Mouse (Mus musculus): Measurements from ENCODE around the gene Sipa1l3. TPM values are rescaled to one million over a fixed set of nuclear protein-coding genes. Genes with fewer than 3 reads are reported as not detected.

Gene Sipa1l3
- polyA plus RNA-seq, 1 experiment from 2014 or later, result 21.6 TPM

GRCm38 (mm10) chr7:29338351-29338919 is 180.0 kb downstream of the Sipa1l3 start:
- ATAC-seq (ENCODE audit: low read depth), result no peak

DNA sequence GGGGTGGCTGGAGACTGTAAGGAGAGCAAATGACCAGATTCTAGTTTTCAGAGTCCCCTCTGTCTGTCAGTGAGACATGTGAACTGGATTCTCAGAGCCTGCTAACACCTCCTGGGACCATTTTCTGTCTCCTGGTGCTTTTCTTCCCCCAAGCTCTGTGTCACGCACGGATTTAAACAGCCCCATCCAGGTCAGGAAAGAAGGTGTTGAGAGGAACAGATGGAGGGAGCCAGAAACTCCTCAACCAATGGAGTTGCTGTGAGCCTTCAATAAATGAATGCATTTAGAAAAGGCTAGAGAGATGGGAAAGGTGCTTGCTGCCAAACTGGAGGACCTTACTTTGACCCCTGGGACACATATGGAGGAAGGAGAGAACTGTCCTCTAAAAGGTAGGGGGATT is 180.7 kb downstream of the Sipa1l3 start:
- H3K4me2 ChIP-seq (ENCODE audit: low read depth, low read length), result no peak overlapping the region
- no peak overlapping the region for H3K9ac ChIP-seq (ENCODE audit: low read length)
- peaks cover 2% of the 10 kb centered on the region; the same call in 1 of the 2 replicates for H3K4me1 ChIP-seq (replicated peaks; ENCODE audit: control insufficient read depth, insufficient read depth, low read length)
- H3K4me3 ChIP-seq (ENCODE audit: low read length), result no peak overlapping the region
- no peak for ATAC-seq (ENCODE audit: low read depth)
- no peaks in the 10 kb centered on the region for H3K27me3 ChIP-seq (ENCODE audit: control insufficient read depth, insufficient read depth, low read depth, low read length)
- H3K27ac ChIP-seq (ENCODE audit: low read length), result no peak overlapping the region
- 89% methylated on average over 2 of the region's 2 CpGs for WGBS
- peaks cover 9% of the 10 kb centered on the region for H3K36me3 ChIP-seq (ENCODE audit: control insufficient read depth, insufficient read depth, low read length)
- H3K9me3 ChIP-seq (ENCODE audit: control insufficient read depth, low read length), result no peaks in the 10 kb centered on the region

More at GRCm38 (mm10) chr7:29338351-29338919, 180.0 kb downstream of the Sipa1l3 start:
- H3K4me1 ChIP-seq (replicated peaks; ENCODE audit: control insufficient read depth, insufficient read depth, low read length), result peaks cover 2% of the 10 kb centered on the region; the same call in 1 of the 2 replicates
- WGBS, result 76% methylated on average over 9 of the region's 9 CpGs
- no peak overlapping the region for H3K27ac ChIP-seq (ENCODE audit: low read length)
- no peak overlapping the region for H3K9ac ChIP-seq (ENCODE audit: low read length)
- no peak overlapping the region for H3K4me3 ChIP-seq (ENCODE audit: low read length)
- H3K36me3 ChIP-seq (ENCODE audit: control insufficient read depth, insufficient read depth, low read length), result peaks cover 9% of the 10 kb centered on the region
- no peaks in the 10 kb centered on the region for H3K9me3 ChIP-seq (ENCODE audit: control insufficient read depth, low read length)
- no peaks in the 10 kb centered on the region for H3K27me3 ChIP-seq (ENCODE audit: control insufficient read depth, insufficient read depth, low read depth, low read length)
- no peak overlapping the region for H3K4me2 ChIP-seq (ENCODE audit: low read depth, low read length)

DNA sequence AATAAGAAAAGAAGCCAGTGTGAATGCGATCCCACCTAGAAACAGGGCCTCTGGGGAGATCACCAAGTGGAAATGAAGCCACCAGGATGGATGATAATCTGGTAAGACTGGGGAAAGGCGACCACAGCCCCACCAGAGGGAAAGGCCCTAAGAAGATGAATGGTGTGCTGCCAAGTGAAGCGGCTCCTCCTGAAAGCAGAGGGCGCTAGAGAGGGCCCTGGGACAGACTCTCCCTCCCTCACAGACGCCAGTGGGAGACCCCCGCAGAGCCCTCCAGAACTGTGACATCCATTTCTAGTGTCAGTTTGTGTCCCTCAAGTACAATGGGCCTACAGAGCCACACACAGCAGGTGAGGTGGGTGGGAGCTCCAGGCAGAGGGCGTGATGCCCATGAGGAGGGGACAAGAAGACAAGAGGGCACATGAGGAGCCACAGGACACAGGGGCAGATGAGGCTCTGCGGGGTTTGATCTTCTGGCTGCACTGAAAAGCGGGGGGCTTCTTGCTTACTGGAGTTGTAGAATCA is 181.6 kb downstream of the Sipa1l3 start:
- Histone ChIP-seq H3K36me3 (ENCODE audit: control insufficient read depth, insufficient read depth, low read length) (peaks cover 16% of the 10 kb centered on the region), H3K27me3 (ENCODE audit: control insufficient read depth, insufficient read depth, low read depth, low read length) (no peaks in the 10 kb centered on the region), H3K27ac (ENCODE audit: low read length) (no peak overlapping the region), H3K4me3 (ENCODE audit: low read length) (no peak overlapping the region), H3K4me2 (ENCODE audit: low read depth, low read length) (no peak overlapping the region), H3K9ac (ENCODE audit: low read length) (no peak overlapping the region), H3K9me3 (ENCODE audit: control insufficient read depth, low read length) (no peaks in the 10 kb centered on the region), H3K4me1 (replicated peaks; ENCODE audit: control insufficient read depth, insufficient read depth, low read length) (peaks cover 2% of the 10 kb centered on the region; the same call in 1 of the 2 replicates)
- ATAC-seq (ENCODE audit: low read depth), result no peak
- 73% methylated on average over 9 of the region's 9 CpGs for WGBS

- no peak overlapping the region for H3K4me3 ChIP-seq (ENCODE audit: low read length)
- H3K36me3 ChIP-seq (ENCODE audit: control insufficient read depth, insufficient read depth, low read length), result peaks cover 22% of the 10 kb centered on the region
- no peaks in the 10 kb centered on the region for H3K9me3 ChIP-seq (ENCODE audit: control insufficient read depth, low read length)
- 69% methylated on average over 6 of the region's 6 CpGs for WGBS
- H3K4me1 ChIP-seq (replicated peaks; ENCODE audit: control insufficient read depth, insufficient read depth, low read length), result peaks cover 2% of the 10 kb centered on the region; the same call in 1 of the 2 replicates
- no peak for ATAC-seq (ENCODE audit: low read depth)
- no peaks in the 10 kb centered on the region for H3K27me3 ChIP-seq (ENCODE audit: control insufficient read depth, insufficient read depth, low read depth, low read length)
- H3K27ac ChIP-seq (ENCODE audit: low read length), result no peak overlapping the region
- no peak overlapping the region for H3K9ac ChIP-seq (ENCODE audit: low read length)
- no peak overlapping the region for H3K4me2 ChIP-seq (ENCODE audit: low read depth, low read length)
Measured at GRCm38 (mm10) chr7:29335841-29336671, 182.4 kb downstream of the Sipa1l3 start.

DNA sequence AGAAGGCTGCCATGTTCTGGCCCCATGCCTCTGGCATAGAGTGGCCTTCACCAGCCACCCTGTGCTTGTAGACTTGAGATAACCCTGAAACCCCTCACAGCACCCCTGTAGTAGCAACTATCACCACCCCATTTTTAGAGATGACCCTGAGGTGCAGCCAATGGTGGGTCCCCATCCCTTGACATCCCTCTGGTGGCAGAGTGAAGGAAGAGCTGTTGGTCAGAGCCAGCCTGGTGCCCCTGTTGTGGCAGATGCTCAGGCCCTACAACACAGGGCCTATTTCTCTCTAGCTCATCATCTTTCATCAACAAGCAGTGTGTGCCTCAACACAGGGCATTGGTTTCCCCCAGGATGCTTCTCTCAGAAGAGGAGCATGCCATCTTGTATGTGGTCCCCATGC is 183.2 kb downstream of the Sipa1l3 start:
- Histone ChIP-seq H3K9me3 (ENCODE audit: control insufficient read depth, low read length) (no peaks in the 10 kb centered on the region), H3K4me2 (ENCODE audit: low read depth, low read length) (no peak overlapping the region), H3K4me1 (replicated peaks; ENCODE audit: control insufficient read depth, insufficient read depth, low read length) (peaks cover 2% of the 10 kb centered on the region; the same call in 1 of the 2 replicates), H3K4me3 (ENCODE audit: low read length) (no peak overlapping the region), H3K36me3 (ENCODE audit: control insufficient read depth, insufficient read depth, low read length) (peaks cover 26% of the 10 kb centered on the region), H3K27ac (ENCODE audit: low read length) (no peak overlapping the region), H3K9ac (ENCODE audit: low read length) (no peak overlapping the region), H3K27me3 (ENCODE audit: control insufficient read depth, insufficient read depth, low read depth, low read length) (no peaks in the 10 kb centered on the region)
- no peak for ATAC-seq (ENCODE audit: low read depth)

DNA sequence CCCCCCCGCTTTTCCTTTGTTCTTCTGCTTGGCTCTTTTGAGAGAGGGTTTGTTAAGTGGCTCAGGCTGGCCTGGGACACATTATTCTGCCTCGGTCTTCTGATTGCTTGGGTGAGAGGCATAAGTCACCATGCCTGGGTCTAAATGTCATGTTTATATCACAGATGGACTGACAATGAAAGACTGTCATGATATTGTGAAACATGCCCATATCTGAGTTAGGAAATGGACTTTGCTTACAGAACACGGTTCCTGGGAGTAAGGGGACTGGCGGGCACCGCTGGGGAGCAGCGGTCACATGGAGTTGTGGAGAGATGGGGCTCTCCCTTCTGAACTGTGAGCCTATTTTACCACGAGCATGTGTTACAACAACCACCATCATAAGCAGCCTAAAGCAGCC is 184.3 kb downstream of the Sipa1l3 start:
- Histone ChIP-seq H3K4me3 (ENCODE audit: low read length) (no peak overlapping the region), H3K36me3 (ENCODE audit: control insufficient read depth, insufficient read depth, low read length) (peaks cover 30% of the 10 kb centered on the region), H3K9me3 (ENCODE audit: control insufficient read depth, low read length) (no peaks in the 10 kb centered on the region), H3K27ac (ENCODE audit: low read length) (peak overlapping the region; percentile 33; the same call in 1 of the 2 replicates), H3K9ac (ENCODE audit: low read length) (no peak overlapping the region), H3K27me3 (ENCODE audit: control insufficient read depth, insufficient read depth, low read depth, low read length) (no peaks in the 10 kb centered on the region), H3K4me1 (replicated peaks; ENCODE audit: control insufficient read depth, insufficient read depth, low read length) (peaks cover 2% of the 10 kb centered on the region; the same call in 1 of the 2 replicates), H3K4me2 (ENCODE audit: low read depth, low read length) (no peak overlapping the region)
- ATAC-seq (ENCODE audit: low read depth), result peak; percentile 62
- WGBS, result 31% methylated on average over 6 of the region's 7 CpGs

- H3K27ac ChIP-seq (ENCODE audit: low read length), result no peak overlapping the region
- ATAC-seq (ENCODE audit: low read depth), result no peak
- no peaks in the 10 kb centered on the region for H3K9me3 ChIP-seq (ENCODE audit: control insufficient read depth, low read length)
- H3K4me3 ChIP-seq (ENCODE audit: low read length), result no peak overlapping the region
- H3K36me3 ChIP-seq (ENCODE audit: control insufficient read depth, insufficient read depth, low read length), result peaks cover 44% of the 10 kb centered on the region
- 92% methylated on average over 16 of the region's 16 CpGs for WGBS
- no peaks in the 10 kb centered on the region for H3K27me3 ChIP-seq (ENCODE audit: control insufficient read depth, insufficient read depth, low read depth, low read length)
- no peak overlapping the region for H3K4me2 ChIP-seq (ENCODE audit: low read depth, low read length)
- H3K9ac ChIP-seq (ENCODE audit: low read length), result no peak overlapping the region
- no peaks in the 10 kb centered on the region; the same call in 1 of the 2 replicates for H3K4me1 ChIP-seq (replicated peaks; ENCODE audit: control insufficient read depth, insufficient read depth, low read length)
Measured at GRCm38 (mm10) chr7:29328984-29329383, 189.5 kb downstream of the Sipa1l3 start.

- Histone ChIP-seq H3K4me3 (ENCODE audit: low read length) (no peak overlapping the region), H3K4me2 (ENCODE audit: low read depth, low read length) (no peak overlapping the region), H3K36me3 (ENCODE audit: control insufficient read depth, insufficient read depth, low read length) (peaks cover 47% of the 10 kb centered on the region), H3K27me3 (ENCODE audit: control insufficient read depth, insufficient read depth, low read depth, low read length) (no peaks in the 10 kb centered on the region), H3K4me1 (replicated peaks; ENCODE audit: control insufficient read depth, insufficient read depth, low read length) (no peaks in the 10 kb centered on the region), H3K27ac (ENCODE audit: low read length) (no peak overlapping the region), H3K9me3 (ENCODE audit: control insufficient read depth, low read length) (no peaks in the 10 kb centered on the region), H3K9ac (ENCODE audit: low read length) (no peak overlapping the region)
- ATAC-seq (ENCODE audit: low read depth), result no peak
- 77% methylated on average over 6 of the region's 6 CpGs for WGBS
Measured at GRCm38 (mm10) chr7:29327087-29327486, 191.4 kb downstream of the Sipa1l3 start.
